Mouse (Mus musculus) embryo, embryonic 10.5 days (tissue): ENCODE results near the gene Egfem1.

Experiments used
- DNase-seq: peaks from one replicate; pipeline ENCODE4 v3.0.0-alpha.2; 2015; ENCODE audit warnings: low spot score

The Egfem1 gene

DNA sequence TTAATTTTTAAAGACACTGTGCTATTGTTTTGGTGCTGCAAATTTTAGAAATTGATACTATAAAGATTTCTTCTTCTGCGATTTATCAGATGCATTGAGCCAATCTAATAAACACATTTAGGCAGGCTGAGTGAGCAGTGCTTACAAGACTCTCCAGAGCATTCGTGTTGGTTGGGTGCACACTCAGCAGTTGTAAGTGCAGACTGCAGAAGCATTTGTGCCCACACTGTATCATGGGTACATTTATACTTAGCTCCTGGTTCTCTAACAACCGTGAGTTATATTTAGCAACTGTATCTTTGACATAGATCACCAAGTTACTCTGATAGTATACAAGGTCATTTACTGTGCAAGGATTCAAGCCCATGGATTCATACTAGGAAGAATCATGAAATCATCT lies 264.0 kb downstream of the Egfem1 start:
- DNase-seq = no peak

DNA sequence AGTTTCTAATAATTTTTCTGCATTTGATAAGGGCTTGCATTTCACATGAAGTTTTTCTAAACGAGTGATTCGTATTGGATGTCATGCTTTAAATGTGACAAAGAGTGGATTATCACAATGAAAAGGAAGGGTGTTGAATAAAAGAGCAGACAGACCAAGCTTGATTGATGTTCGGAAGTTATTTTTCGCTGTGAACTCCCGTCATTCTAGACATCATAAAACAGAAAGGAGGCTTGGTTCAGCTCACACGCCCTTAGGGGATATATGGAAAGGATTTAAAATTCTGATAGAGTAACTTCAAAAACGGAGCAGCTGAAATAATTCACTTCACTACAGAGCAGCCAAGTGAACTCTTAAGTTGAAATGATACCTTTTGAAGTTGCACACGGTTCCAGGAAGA lies 285.1 kb downstream of the Egfem1 start:
- no peak for DNase-seq

- peak; percentile 19 for DNase-seq
These were observed 288.7 kb downstream of the Egfem1 start for GRCm38 (mm10) chr3:29370519-29370918.

DNA sequence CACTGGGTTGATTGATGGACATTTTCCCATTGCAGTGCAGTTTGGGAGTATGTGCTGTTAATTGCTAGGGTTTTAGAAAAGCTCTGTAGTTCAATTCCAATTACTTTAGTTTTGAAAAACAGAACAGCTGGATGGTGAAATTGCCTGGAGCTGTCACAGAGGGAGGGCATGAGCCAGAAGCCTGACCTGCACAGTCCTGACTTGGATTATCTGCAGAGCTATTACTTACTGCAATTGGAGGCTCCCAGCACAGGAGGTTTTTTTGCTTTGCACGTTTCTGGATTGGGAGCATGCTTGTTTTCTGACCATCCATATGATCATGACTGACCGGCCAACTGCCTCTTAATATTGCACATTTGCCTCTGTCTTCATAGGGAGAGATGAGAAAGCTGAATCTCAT lies 299.4 kb downstream of the Egfem1 start:
- no peak for DNase-seq

- DNase-seq = no peak
These were observed 317.2 kb downstream of the Egfem1 start for GRCm38 (mm10) chr3:29399064-29399463.

- DNase-seq = no peak
These were observed 339.8 kb downstream of the Egfem1 start for GRCm38 (mm10) chr3:29421634-29422033.

DNA sequence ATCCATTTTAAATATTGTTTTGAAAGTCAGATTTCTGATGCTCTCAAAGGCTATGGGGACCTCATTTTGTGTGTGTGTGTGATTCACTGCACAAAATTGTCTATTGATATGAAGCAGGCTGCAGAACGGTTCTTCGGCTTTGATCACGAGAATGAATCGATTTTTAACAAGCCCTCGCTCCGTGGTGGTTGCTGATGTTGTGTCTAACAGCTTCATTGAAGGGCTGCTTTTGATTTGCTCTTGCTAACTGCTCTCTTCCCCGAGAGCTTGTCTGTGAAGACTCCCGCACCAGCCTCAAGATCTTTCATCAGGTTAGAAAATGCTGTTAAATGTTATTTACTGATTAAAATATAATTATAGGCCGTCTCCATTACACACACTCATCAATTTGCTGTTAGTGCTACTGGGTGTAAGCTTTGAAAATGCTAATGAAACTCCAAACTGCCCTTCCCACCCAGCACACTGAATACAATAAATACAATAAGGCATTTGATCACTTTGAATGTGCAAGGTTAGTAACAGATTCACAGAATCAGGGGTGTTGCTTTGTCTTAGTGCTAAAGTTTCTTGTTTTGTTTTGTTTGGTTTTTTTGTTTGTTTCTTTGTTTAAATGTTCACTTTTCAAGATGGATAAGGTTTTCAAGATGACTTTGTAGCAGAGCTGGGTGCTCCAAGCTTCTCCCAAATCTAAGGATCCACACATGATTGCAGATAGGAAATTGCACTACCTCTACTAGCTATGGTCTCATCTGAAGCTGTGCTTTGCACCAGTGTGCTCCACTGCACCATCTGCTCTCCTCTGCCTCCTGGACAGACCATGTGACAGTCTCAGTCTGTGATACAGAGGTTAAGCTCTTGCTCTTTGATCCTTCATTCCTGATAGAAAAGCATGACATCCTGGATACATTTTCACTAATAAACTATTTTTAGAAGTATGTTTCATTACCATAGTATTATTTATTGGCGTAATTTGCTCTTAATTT lies 350.6 kb downstream of the Egfem1 start:
- DNase-seq = peak; percentile 12

GRCm38 (mm10) chr3:29443024-29443423 lies 361.2 kb downstream of the Egfem1 start:
- DNase-seq = no peak

- no peak for DNase-seq
These were observed 362.8 kb downstream of the Egfem1 start for GRCm38 (mm10) chr3:29444661-29445060.

DNA sequence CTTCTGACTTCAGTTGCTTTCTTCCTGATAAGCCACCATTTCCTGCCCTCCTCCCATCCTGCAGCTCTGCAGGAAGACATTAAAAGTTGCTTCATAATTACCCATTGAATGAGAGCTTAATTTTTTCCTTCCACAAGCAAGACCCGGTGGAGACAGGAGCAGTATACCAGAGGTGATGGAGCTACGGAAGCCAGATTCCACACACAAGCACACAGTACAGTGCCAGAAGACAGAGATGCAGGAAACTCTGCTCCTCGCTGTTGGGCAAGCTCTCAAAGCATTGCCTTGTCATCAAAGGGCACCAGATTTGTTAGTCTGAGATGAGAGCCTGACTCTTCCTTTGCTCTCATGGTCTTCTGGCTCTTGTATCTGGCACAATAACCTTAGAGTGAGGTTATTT lies 364.3 kb downstream of the Egfem1 start:
- no peak for DNase-seq

GRCm38 (mm10) chr3:29448829-29449406 lies 367.1 kb downstream of the Egfem1 start:
- no peak for DNase-seq

DNA sequence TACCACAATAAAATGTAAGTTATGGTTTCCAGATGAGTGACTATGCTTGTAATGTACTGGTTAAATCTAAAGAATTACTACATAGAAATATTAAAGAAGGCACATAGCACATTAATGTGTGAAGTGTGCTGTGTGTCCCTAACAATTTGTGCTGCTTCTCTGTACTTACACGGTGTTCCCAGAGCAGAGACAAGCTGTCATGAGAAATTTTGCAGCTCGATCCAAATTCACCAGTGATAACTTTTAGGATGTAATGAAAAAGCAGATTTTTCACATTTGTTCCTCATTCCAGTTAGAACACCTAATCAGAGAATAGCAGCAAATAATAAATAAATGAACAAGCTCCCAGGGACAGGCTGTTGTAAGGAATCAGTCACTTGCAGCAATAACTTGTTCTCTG lies 416.4 kb downstream of the Egfem1 start:
- DNase-seq = no peak

- DNase-seq = no peak
These were observed 417.4 kb downstream of the Egfem1 start for GRCm38 (mm10) chr3:29499188-29499587.

GRCm38 (mm10) chr3:29525298-29525962 lies 443.6 kb downstream of the Egfem1 start:
- no peak for DNase-seq

DNA sequence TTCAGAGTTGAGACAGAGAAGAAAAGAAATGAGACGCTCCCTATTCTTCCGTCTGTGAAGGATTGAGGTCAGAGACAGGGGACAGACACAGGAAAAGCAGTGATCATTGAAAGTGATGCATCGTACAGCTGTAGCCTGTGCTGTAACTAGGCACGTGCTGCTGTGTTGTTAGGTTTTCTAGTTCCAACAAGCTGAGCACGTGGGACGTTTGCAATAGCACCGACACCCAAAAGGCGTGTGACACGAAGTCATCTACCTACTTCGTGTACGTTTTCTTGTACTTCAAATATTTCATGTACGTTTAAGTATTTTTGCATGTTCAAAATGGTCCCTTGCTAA lies 444.1 kb downstream of the Egfem1 start:
- no peak for DNase-seq

- no peak for DNase-seq
These were observed 457.4 kb downstream of the Egfem1 start for GRCm38 (mm10) chr3:29539211-29539610.

- no peak for DNase-seq
These were observed 458.1 kb downstream of the Egfem1 start for GRCm38 (mm10) chr3:29539902-29540301.

- peak; percentile 60 for DNase-seq
These were observed 459.8 kb downstream of the Egfem1 start for GRCm38 (mm10) chr3:29541477-29542079.

DNA sequence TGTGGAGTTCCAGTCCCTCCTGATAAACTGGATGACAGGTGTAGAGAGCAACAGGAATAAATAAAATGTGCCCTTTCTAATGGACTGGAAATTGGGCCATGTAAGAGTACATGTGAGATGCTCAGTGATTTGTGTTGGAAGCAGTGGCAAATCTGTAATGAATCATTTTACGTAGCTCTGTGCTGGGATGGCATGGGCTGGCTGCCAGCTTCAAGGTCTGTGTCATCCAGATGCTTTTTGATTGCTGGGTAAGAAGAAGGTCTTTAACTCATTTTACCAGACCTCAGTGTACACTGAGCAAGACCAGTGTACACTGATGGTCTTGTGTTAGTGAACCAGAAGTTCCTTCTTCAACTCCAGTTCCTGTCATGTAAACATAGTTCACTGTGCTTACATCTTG lies 462.2 kb downstream of the Egfem1 start:
- no peak for DNase-seq

GRCm38 (mm10) chr3:29563171-29563570 lies 481.3 kb downstream of the Egfem1 start:
- no peak for DNase-seq

DNA sequence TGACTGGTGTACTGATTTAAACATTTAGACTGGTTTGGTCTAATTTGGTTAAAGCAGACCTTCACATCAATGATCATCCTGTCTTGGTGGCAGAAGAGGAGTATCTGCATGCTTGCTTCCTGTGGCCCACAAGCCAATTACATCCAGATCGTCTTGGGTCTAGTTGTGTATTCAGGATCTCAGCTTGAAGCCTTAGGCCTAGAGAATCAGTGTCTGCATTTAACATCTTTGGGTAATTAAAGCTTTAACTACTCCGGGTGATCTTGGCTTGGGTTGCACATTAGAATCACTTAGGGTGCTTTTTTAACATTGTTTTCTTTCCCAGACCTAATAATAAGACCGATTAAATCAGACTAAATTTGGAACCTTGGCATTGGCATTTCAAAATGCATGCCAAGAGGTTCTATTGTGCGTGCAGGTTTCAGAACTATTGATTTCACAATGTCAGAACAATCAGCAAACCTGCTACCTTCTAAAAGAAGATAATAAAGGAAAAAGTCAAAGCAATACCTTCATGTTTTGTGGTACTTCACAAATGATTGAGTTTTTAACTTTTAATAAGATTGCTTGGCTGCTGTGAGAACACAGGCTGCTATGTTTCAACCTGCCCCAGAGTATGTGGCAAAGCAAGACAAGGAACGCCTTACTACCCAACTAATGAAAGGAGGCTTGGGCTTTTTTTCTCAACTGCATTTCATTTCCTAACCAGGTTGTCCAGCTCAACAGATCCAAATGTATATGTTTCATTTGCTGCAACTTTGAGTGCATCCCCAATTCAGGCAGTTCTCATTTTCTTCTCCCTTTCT lies 496.4 kb downstream of the Egfem1 start:
- no peak for DNase-seq

DNA sequence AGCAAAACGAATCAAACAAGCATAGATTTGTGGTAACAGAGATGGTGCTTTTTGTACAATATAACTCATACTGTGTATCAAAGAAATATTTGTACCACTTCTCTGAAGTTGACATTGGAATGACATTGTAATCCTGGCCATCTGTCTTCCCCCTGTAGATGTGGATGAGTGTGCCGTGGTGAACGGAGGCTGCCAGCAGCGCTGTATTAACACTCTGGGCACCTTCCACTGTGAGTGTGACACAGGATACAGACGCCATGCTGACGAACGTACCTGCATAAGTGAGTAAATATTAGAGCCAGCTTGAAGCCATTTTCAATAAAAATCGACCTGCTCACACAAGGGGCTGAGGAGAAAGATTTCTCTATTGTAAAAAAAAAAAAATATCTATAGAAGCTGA lies 500.9 kb downstream of the Egfem1 start:
- DNase-seq = no peak
